Mouse (Mus musculus): ENCODE results near the gene Cfl1.

Cfl1 gene

GRCm38 (mm10) chr19:5490313-5490897 is at the start of gene Cfl1:
Gene Cfl1, plus strand, starts transcription at chr19:5490455.
- peak; percentile 96 for DNase-seq

GRCm38 (mm10) chr19:5444371-5444908 is 45.8 kb upstream of the Cfl1 start:
- no peak for DNase-seq

- peak; percentile 64 to 69 for DNase-seq
Observed at GRCm38 (mm10) chr19:5444954-5445353, 45.3 kb upstream of the Cfl1 start.

- no peak for DNase-seq
Observed at GRCm38 (mm10) chr19:5445747-5446146, 44.5 kb upstream of the Cfl1 start.

- peak; percentile 61 to 85 for DNase-seq
Observed at GRCm38 (mm10) chr19:5447515-5448353, 42.5 kb upstream of the Cfl1 start, which contains the start of gene Fosl1. Gene Fosl1, plus strand, starts transcription at chr19:5447547.

GRCm38 (mm10) chr19:5448354-5449150 is 41.7 kb upstream of the Cfl1 start:
- peak in 1 of 2 experiments; percentile 33 for DNase-seq

GRCm38 (mm10) chr19:5449673-5450072 is 40.6 kb upstream of the Cfl1 start:
- no peak for DNase-seq

- DNase-seq: no peak
Observed at GRCm38 (mm10) chr19:5451766-5452165, 38.5 kb upstream of the Cfl1 start.

- no peak for DNase-seq
Observed at GRCm38 (mm10) chr19:5455037-5455436, 35.2 kb upstream of the Cfl1 start.

GRCm38 (mm10) chr19:5455568-5455967 is 34.7 kb upstream of the Cfl1 start:
- DNase-seq: peak in 1 of 2 experiments; percentile 31

GRCm38 (mm10) chr19:5456241-5456921 is 33.9 kb upstream of the Cfl1 start:
- peak; percentile 49 to 57 for DNase-seq

- DNase-seq: peak; percentile 97 to 99
Observed at GRCm38 (mm10) chr19:5456922-5457745, 33.1 kb upstream of the Cfl1 start.

- DNase-seq: no peak
Observed at GRCm38 (mm10) chr19:5457746-5458442, 32.4 kb upstream of the Cfl1 start, which contains the start of gene Ccdc85b. Gene Ccdc85b, minus strand, starts transcription at chr19:5457894.

GRCm38 (mm10) chr19:5459019-5459418 is 31.2 kb upstream of the Cfl1 start:
- DNase-seq: peak; percentile 47 to 58

- no peak for DNase-seq
Observed at GRCm38 (mm10) chr19:5459896-5460295, 30.4 kb upstream of the Cfl1 start.

GRCm38 (mm10) chr19:5460465-5460911 is 29.8 kb upstream of the Cfl1 start, which contains the start of gene Fibp:
Gene Fibp, plus strand, starts transcription at chr19:5460615.
- DNase-seq: peak; percentile 87 to 92

- DNase-seq: no peak
Observed at GRCm38 (mm10) chr19:5461411-5461810, 28.8 kb upstream of the Cfl1 start.

- DNase-seq: no peak
Observed at GRCm38 (mm10) chr19:5463212-5463611, 27.0 kb upstream of the Cfl1 start.

- peak; percentile 60 to 69 for DNase-seq
Observed at GRCm38 (mm10) chr19:5463791-5464562, 26.3 kb upstream of the Cfl1 start.

- no peak for DNase-seq
Observed at GRCm38 (mm10) chr19:5465037-5465436, 25.2 kb upstream of the Cfl1 start.
